26 mouse cellular contexts compared by ENCODE assay signal in the genomic region with DNA sequence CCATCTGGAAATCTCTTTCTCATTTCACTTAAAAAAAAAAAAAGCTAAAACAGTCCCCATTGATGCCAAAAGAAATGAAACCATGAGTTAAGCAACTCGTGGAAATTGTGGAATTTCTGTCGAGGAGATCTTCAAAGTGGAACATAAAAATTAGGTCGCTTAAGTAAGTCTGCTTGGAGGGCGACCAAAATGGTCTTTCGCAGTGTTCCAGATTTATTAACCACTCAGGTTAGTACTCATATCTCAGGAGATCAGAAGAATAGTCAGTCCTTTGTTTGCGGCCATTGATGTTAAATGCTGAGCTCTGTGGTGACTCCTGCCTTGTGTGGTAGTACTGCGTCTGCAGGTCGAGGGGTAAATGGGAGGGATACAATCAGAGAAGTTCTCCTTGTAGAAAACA. TPM values are rescaled to one million over a fixed set of nuclear protein-coding genes. Genes with fewer than 3 reads are reported as not detected.
DNase-seq lines count a peak whose midpoint lies in the region; ATAC-seq and TF ChIP-seq lines count a peak whose summit lies in the region.
"Had no signal": no experiment of that assay in that cellular context is flagged by ENCODE, and none has a peak within 500 bp of the region (broad histone marks: within the 10 kb centered on the region; RNA-seq: fewer than 3 reads in every experiment).

No protein-coding gene starts in this region.

- no peak for ATAC-seq in lung, postnatal 0 days
- no peak for ATAC-seq in embryonic facial prominence, embryonic 15.5 days (ENCODE audit: insufficient number of reproducible peaks, low FRiP score, low TSS enrichment, low read depth)
- no peak for ATAC-seq in limb, embryonic 15.5 days (ENCODE audit: insufficient number of reproducible peaks, low FRiP score, low TSS enrichment, low read depth)
- ATAC-seq: forebrain, embryonic 16.5 days; liver, embryonic 12.5 days; Patski had no signal

- peak; percentile 26 for DNase-seq in gastrocnemius, adult 18-20 months (ENCODE audit: low spot score)
- DNase-seq in gastrocnemius, postnatal 10 days: no peak
- no peak for DNase-seq in lung, postnatal 0 days (ENCODE audit: low spot score)
- no peak for DNase-seq in lung, postnatal 25 days (ENCODE audit: low spot score)
- no peak for DNase-seq in spleen, postnatal 10 days (ENCODE audit: low spot score in 2 of 2)
- no peak for DNase-seq in layer of hippocampus, adult 11-12 months (ENCODE audit: low spot score)
- DNase-seq: adrenal gland, postnatal 36 days; cerebellum, adult 2 months; cerebellum, postnatal 14 days; heart, postnatal 4 days; kidney, adult 8-10 months; kidney, postnatal 4 days; left cerebral cortex, postnatal 4 days; lung, embryonic 14.5 days had no signal

- H3K4me2 ChIP-seq in lung, postnatal 0 days (replicated peaks; ENCODE audit: low read depth, low read length): no peak overlapping the region
- H3K4me2 ChIP-seq in embryonic facial prominence, embryonic 15.5 days (replicated peaks): no peak overlapping the region
- H3K4me2 ChIP-seq in limb, embryonic 15.5 days: peak overlapping the region; percentile 25
- H3K4me2 ChIP-seq: heart, embryonic 12.5 days; hindbrain, embryonic 13.5 days; liver, embryonic 12.5 days; lung, embryonic 14.5 days; midbrain, embryonic 12.5 days; neural tube, embryonic 13.5 days; stomach, embryonic 15.5 days had no signal

- WGBS in lung, postnatal 0 days: 60% methylated on average over 8 of the region's 8 CpGs
- WGBS in embryonic facial prominence, embryonic 15.5 days: 53% methylated on average over 8 of the region's 8 CpGs
- 32% methylated on average over 8 of the region's 8 CpGs for WGBS in limb, embryonic 15.5 days

- TF ChIP-seq EP300 in lung, postnatal 0 days (IDR thresholded peaks at IDR 0.05): no peak

- no peak overlapping the region for H3K4me3 ChIP-seq in lung, postnatal 0 days (ENCODE audit: low read depth, low read length)
- H3K4me3 ChIP-seq in embryonic facial prominence, embryonic 15.5 days (replicated peaks): no peak overlapping the region
- H3K4me3 ChIP-seq in limb, embryonic 15.5 days: no peak overlapping the region
- H3K4me3 ChIP-seq: heart, embryonic 12.5 days; hindbrain, embryonic 13.5 days; liver, embryonic 12.5 days; megakaryocyte, embryonic 14.5 days; midbrain, embryonic 12.5 days; neural tube, embryonic 13.5 days; stomach, embryonic 15.5 days had no signal

- H3K27me3 ChIP-seq in lung, postnatal 0 days (replicated peaks; ENCODE audit: insufficient read depth, low read length): no peaks in the 10 kb centered on the region
- no peaks in the 10 kb centered on the region for H3K27me3 ChIP-seq in embryonic facial prominence, embryonic 15.5 days
- no peaks in the 10 kb centered on the region for H3K27me3 ChIP-seq in limb, embryonic 15.5 days
- H3K27me3 ChIP-seq: heart, embryonic 12.5 days; hindbrain, embryonic 13.5 days; liver, embryonic 12.5 days; midbrain, embryonic 12.5 days; Patski; stomach, embryonic 15.5 days had no signal

- peaks cover 7% of the 10 kb centered on the region; the same call in 1 of the 2 replicates for H3K4me1 ChIP-seq in lung, postnatal 0 days (ENCODE audit: insufficient read depth, low read depth, low read length)
- H3K4me1 ChIP-seq in embryonic facial prominence, embryonic 15.5 days: peaks cover 54% of the 10 kb centered on the region
- peaks cover 48% of the 10 kb centered on the region for H3K4me1 ChIP-seq in limb, embryonic 15.5 days
- H3K4me1 ChIP-seq: hindbrain, embryonic 13.5 days; megakaryocyte, embryonic 14.5 days; midbrain, embryonic 12.5 days; neural tube, embryonic 13.5 days; stomach, embryonic 15.5 days had no signal

- 0 out of 2 replicates have a peak overlapping the region, but pooled peaks have one; percentile 1 for H3K27ac ChIP-seq in lung, postnatal 0 days (ENCODE audit: low read length)
- H3K27ac ChIP-seq in embryonic facial prominence, embryonic 15.5 days (replicated peaks): peak overlapping the region; percentile 56; the same call in 1 of the 2 replicates
- H3K27ac ChIP-seq in limb, embryonic 15.5 days: peak overlapping the region; percentile 86
- H3K27ac ChIP-seq: hindbrain, embryonic 13.5 days; kidney, postnatal 0 days; liver, embryonic 12.5 days; midbrain, embryonic 12.5 days; neural tube, embryonic 13.5 days; stomach, embryonic 15.5 days had no signal

- H3K9ac ChIP-seq in lung, postnatal 0 days (replicated peaks; ENCODE audit: low read depth): no peak overlapping the region
- H3K9ac ChIP-seq in embryonic facial prominence, embryonic 15.5 days: no peak overlapping the region
- no peak overlapping the region for H3K9ac ChIP-seq in limb, embryonic 15.5 days
- H3K9ac ChIP-seq: heart, embryonic 12.5 days; hindbrain, embryonic 13.5 days; liver, embryonic 12.5 days; lung, embryonic 14.5 days; midbrain, embryonic 12.5 days; neural tube, embryonic 13.5 days; stomach, embryonic 15.5 days had no signal

- H3K9me3 ChIP-seq in lung, postnatal 0 days (ENCODE audit: low read length): no peaks in the 10 kb centered on the region
- H3K9me3 ChIP-seq in embryonic facial prominence, embryonic 15.5 days (replicated peaks): no peaks in the 10 kb centered on the region
- no peaks in the 10 kb centered on the region for H3K9me3 ChIP-seq in limb, embryonic 15.5 days
- H3K9me3 ChIP-seq: heart, embryonic 12.5 days; hindbrain, embryonic 13.5 days; liver, embryonic 12.5 days; midbrain, embryonic 12.5 days; neural tube, embryonic 13.5 days; stomach, embryonic 15.5 days had no signal

- TF ChIP-seq CTCF in lung, postnatal 0 days (IDR thresholded peaks at IDR 0.05): 0 out of 2 replicates have a peak, but pooled peaks have one; percentile 5

- H3K36me3 ChIP-seq in lung, postnatal 0 days (ENCODE audit: insufficient read depth, low read length): no peaks in the 10 kb centered on the region
- H3K36me3 ChIP-seq in embryonic facial prominence, embryonic 15.5 days: no peaks in the 10 kb centered on the region
- no peaks in the 10 kb centered on the region for H3K36me3 ChIP-seq in limb, embryonic 15.5 days
- H3K36me3 ChIP-seq: heart, embryonic 12.5 days; hindbrain, embryonic 13.5 days; liver, embryonic 12.5 days; midbrain, embryonic 12.5 days; neural tube, embryonic 13.5 days; stomach, embryonic 15.5 days had no signal

RNA-seq across cellular contexts. Expression of gene Lhfpl2, which starts 48.8 kb away (rescaled TPM):
- 1 to 10 TPM; 1.5 to 4.6 TPM for total RNA-seq in gastrocnemius, adult 18-20 months (2021)
- total RNA-seq in gastrocnemius, postnatal 10 days (2021): 10 to 100 TPM; 31.9 to 38.6 TPM
- 19.9 and 21.4 TPM in 2 replicates for polyA plus RNA-seq in lung, postnatal 0 days (2015; fragmentation: Nextera tagmentation; extraction: Ambion mirVana)
- 77.0 and 91.6 TPM in 2 replicates for polyA plus RNA-seq in embryonic facial prominence, embryonic 15.5 days (2015; fragmentation: Nextera tagmentation; extraction: Ambion mirVana)
- polyA plus RNA-seq in limb, embryonic 15.5 days (2015; fragmentation: Nextera tagmentation; extraction: Ambion mirVana): 74.3 and 75.2 TPM in 2 replicates

Comparison
In these comparisons a context has a peak if more than half of its experiments do, and no peak if none do; other contexts are left out.
1. H3K27ac ChIP-seq: peak in every context shown above with its lines; median percentile 86 in limb, embryonic 15.5 days; 56 in embryonic facial prominence, embryonic 15.5 days; 1 in lung, postnatal 0 days.